In the genomic region with DNA sequence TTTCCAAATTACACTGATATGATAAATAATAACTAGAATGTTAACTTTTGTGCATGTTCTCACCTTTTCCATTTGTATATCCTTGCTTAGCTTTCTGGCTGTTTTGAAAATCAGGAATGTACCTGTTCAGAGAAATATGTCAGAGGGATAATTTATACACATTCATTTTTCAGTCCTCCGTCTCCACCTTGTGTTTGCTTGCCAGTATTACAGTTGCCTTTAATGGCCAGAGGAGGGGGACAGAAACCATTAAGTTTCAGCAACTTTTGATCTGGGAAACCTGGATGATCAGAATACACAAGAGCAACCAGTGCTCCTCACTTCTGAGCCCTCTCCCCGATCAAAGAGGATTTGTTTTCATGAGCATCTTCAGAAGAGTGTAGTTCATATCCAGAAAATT, we compare ENCODE assay signal across 10 mouse cellular contexts. TPM values are rescaled to one million over a fixed set of nuclear protein-coding genes. Genes with fewer than 3 reads are reported as not detected.
A peak's percentile ranks its signal among the peaks of the same experiment; 100 is the strongest.
DNase-seq lines count a peak whose midpoint lies in the region; ATAC-seq and TF ChIP-seq lines count a peak whose summit lies in the region.
"Had no signal": no experiment of that assay in that cellular context is flagged by ENCODE, and none has a peak within 500 bp of the region (broad histone marks: within the 10 kb centered on the region; RNA-seq: fewer than 3 reads in every experiment).

No protein-coding gene starts in this region.

- DNase-seq in brain, embryonic 14.5 days (ENCODE audit: low read depth), result peak; percentile 32
- peak; percentile 1 for DNase-seq in left cerebral cortex, postnatal 4 days
- no peak for DNase-seq in testis, postnatal 14 days (ENCODE audit: low spot score)
- DNase-seq in ovary, postnatal 36 days (ENCODE audit: low spot score), result no peak
- DNase-seq: liver, embryonic 13.5 days had no signal

- intact Hi-C loops in left cerebral cortex, postnatal 4 days (cut with DNase I), result no loop called here

- H3K27ac ChIP-seq in intestine, postnatal 0 days (ENCODE audit: low read depth, low read length), result no peak overlapping the region
- H3K27ac ChIP-seq in intestine, embryonic 15.5 days, result no peak overlapping the region
- H3K27ac ChIP-seq in forebrain, embryonic 16.5 days (ENCODE audit: low read length), result no peak overlapping the region
- H3K27ac ChIP-seq: heart, embryonic 15.5 days; liver, embryonic 13.5 days had no signal

- TF ChIP-seq POLR2A in brain, embryonic 14.5 days (IDR thresholded peaks at IDR 0.05; ENCODE audit: borderline replicate concordance, extremely low read depth, insufficient read depth, insufficient read length, poor library complexity, severe bottlenecking), result no peak

- H3K9ac ChIP-seq in intestine, postnatal 0 days (ENCODE audit: low read depth, low read length), result no peak overlapping the region
- H3K9ac ChIP-seq in intestine, embryonic 15.5 days, result no peak overlapping the region
- H3K9ac ChIP-seq in forebrain, embryonic 16.5 days (replicated peaks; ENCODE audit: low read depth, low read length), result no peak overlapping the region
- H3K9ac ChIP-seq: heart, embryonic 15.5 days; liver, embryonic 13.5 days had no signal

- H3K27me3 ChIP-seq in intestine, postnatal 0 days (replicated peaks; ENCODE audit: control insufficient read depth, insufficient read depth, low read length), result no peaks in the 10 kb centered on the region
- H3K27me3 ChIP-seq in intestine, embryonic 15.5 days (replicated peaks), result no peaks in the 10 kb centered on the region
- H3K27me3 ChIP-seq in E14TG2a.4 (ENCODE audit: insufficient read depth, low read length), result no peaks in the 10 kb centered on the region
- H3K27me3 ChIP-seq in forebrain, embryonic 16.5 days (replicated peaks; ENCODE audit: control insufficient read depth, insufficient read depth, low read length), result no peaks in the 10 kb centered on the region
- H3K27me3 ChIP-seq: liver, embryonic 13.5 days had no signal

- 20% methylated on average over 2 of the region's 2 CpGs for WGBS in intestine, postnatal 0 days
- 19% methylated on average over 2 of the region's 2 CpGs for WGBS in intestine, embryonic 15.5 days
- WGBS in forebrain, embryonic 16.5 days, result 27% methylated on average over 2 of the region's 2 CpGs

- TF ChIP-seq CTCF in intestine, postnatal 0 days (IDR thresholded peaks at IDR 0.05; ENCODE audit: low read depth), result peak; percentile 76
- peak; percentile 61 for TF ChIP-seq CTCF in E14TG2a.4 (conservative IDR thresholded peaks at IDR 0.05; ENCODE audit: low read length)
- peak; percentile 60 for TF ChIP-seq CTCF in brain, embryonic 14.5 days (IDR thresholded peaks at IDR 0.05; ENCODE audit: borderline replicate concordance, extremely low read depth, insufficient read depth, insufficient read length)

- no peaks in the 10 kb centered on the region for H3K9me3 ChIP-seq in intestine, postnatal 0 days (ENCODE audit: control insufficient read depth)
- no peaks in the 10 kb centered on the region for H3K9me3 ChIP-seq in intestine, embryonic 15.5 days
- no peaks in the 10 kb centered on the region for H3K9me3 ChIP-seq in E14TG2a.4 (ENCODE audit: low read length)
- H3K9me3 ChIP-seq in forebrain, embryonic 16.5 days (ENCODE audit: control insufficient read depth, low read length), result no peaks in the 10 kb centered on the region
- H3K9me3 ChIP-seq: heart, embryonic 15.5 days; liver, embryonic 13.5 days had no signal

- H3K4me2 ChIP-seq in intestine, postnatal 0 days (replicated peaks; ENCODE audit: low read depth), result no peak overlapping the region
- no peak overlapping the region for H3K4me2 ChIP-seq in intestine, embryonic 15.5 days (replicated peaks)
- no peak overlapping the region for H3K4me2 ChIP-seq in forebrain, embryonic 16.5 days (ENCODE audit: low read length)
- H3K4me2 ChIP-seq: heart, embryonic 15.5 days; liver, embryonic 13.5 days had no signal

- H3K4me3 ChIP-seq in intestine, postnatal 0 days (ENCODE audit: low read depth, low read length), result no peak overlapping the region
- H3K4me3 ChIP-seq in intestine, embryonic 15.5 days (replicated peaks), result no peak overlapping the region
- no peak overlapping the region for H3K4me3 ChIP-seq in E14TG2a.4 (replicated peaks; ENCODE audit: low read length)
- H3K4me3 ChIP-seq in forebrain, embryonic 16.5 days (replicated peaks; ENCODE audit: low read length), result no peak overlapping the region
- H3K4me3 ChIP-seq: heart, embryonic 15.5 days; liver, embryonic 13.5 days had no signal

- H3K36me3 ChIP-seq in intestine, postnatal 0 days (ENCODE audit: control insufficient read depth, insufficient read depth), result no peaks in the 10 kb centered on the region
- H3K36me3 ChIP-seq in intestine, embryonic 15.5 days, result no peaks in the 10 kb centered on the region
- no peaks in the 10 kb centered on the region for H3K36me3 ChIP-seq in E14TG2a.4 (ENCODE audit: insufficient read depth, low read length)
- no peaks in the 10 kb centered on the region for H3K36me3 ChIP-seq in forebrain, embryonic 16.5 days (ENCODE audit: control insufficient read depth, insufficient read depth)
- H3K36me3 ChIP-seq: heart, embryonic 15.5 days; liver, embryonic 13.5 days had no signal

- H3K4me1 ChIP-seq in intestine, postnatal 0 days (replicated peaks; ENCODE audit: control insufficient read depth, insufficient read depth, low read length), result no peaks in the 10 kb centered on the region
- H3K4me1 ChIP-seq in intestine, embryonic 15.5 days (replicated peaks), result no peaks in the 10 kb centered on the region
- H3K4me1 ChIP-seq in E14TG2a.4 (replicated peaks; ENCODE audit: low read depth, low read length), result no peaks in the 10 kb centered on the region
- H3K4me1 ChIP-seq in forebrain, embryonic 16.5 days (replicated peaks; ENCODE audit: control insufficient read depth, insufficient read depth, low read length), result no peaks in the 10 kb centered on the region
- H3K4me1 ChIP-seq: heart, embryonic 15.5 days; liver, embryonic 13.5 days had no signal

- no peak for ATAC-seq in intestine, postnatal 0 days
- ATAC-seq in intestine, embryonic 15.5 days, result no peak
- no peak for ATAC-seq in forebrain, embryonic 16.5 days

RNA-seq across cellular contexts. Expression of a gene that starts 46.7 kb away (rescaled TPM):
- polyA plus RNA-seq in intestine, postnatal 0 days (2015; fragmentation: Nextera tagmentation; extraction: Ambion mirVana), result not detected in 2 replicates
- not detected in 2 replicates for polyA plus RNA-seq in intestine, embryonic 15.5 days (2015; fragmentation: Nextera tagmentation; extraction: Ambion mirVana)
- not detected in 2 replicates for polyA plus RNA-seq in brain, embryonic 14.5 days (2012; rRNA removed)
- total RNA-seq in left cerebral cortex, postnatal 4 days (2021), result not detected
- not detected in 2 replicates for polyA plus RNA-seq in forebrain, embryonic 16.5 days (2015; fragmentation: Nextera tagmentation; extraction: Ambion mirVana)
- polyA plus RNA-seq: heart, embryonic 15.5 days; liver, embryonic 13.5 days had no signal

RNA-seq across cellular contexts. Expression of a gene that starts 54.0 kb away (rescaled TPM):
- not detected in 2 replicates for polyA plus RNA-seq in intestine, postnatal 0 days (2015; fragmentation: Nextera tagmentation; extraction: Ambion mirVana)
- polyA plus RNA-seq in intestine, embryonic 15.5 days (2015; fragmentation: Nextera tagmentation; extraction: Ambion mirVana), result not detected in 2 replicates
- polyA plus RNA-seq in brain, embryonic 14.5 days (2012; rRNA removed), result not detected in 2 replicates
- total RNA-seq in left cerebral cortex, postnatal 4 days (2021), result not detected
- polyA plus RNA-seq in forebrain, embryonic 16.5 days (2015; fragmentation: Nextera tagmentation; extraction: Ambion mirVana), result not detected in 2 replicates
- polyA plus RNA-seq: heart, embryonic 15.5 days; liver, embryonic 13.5 days had no signal

Comparison
In these comparisons a context has a peak if more than half of its experiments do, and no peak if none do; other contexts are left out.
1. DNase-seq: peak in brain, embryonic 14.5 days (single experiment) and left cerebral cortex, postnatal 4 days (single experiment); none in testis, postnatal 14 days (single experiment) and ovary, postnatal 36 days (single experiment).
2. Peak in every context shown above with its lines, with median percentiles within 50 percentile points of each other: CTCF ChIP-seq.